Comparison of ENCODE assay signal across 11 mouse cellular contexts in genomic region chr7:100514573-100514972, GRCm38 (mm10). TPM values are rescaled to one million over a fixed set of nuclear protein-coding genes. Genes with fewer than 3 reads are reported as not detected.
DNase-seq lines count a peak whose midpoint lies in the region; ATAC-seq and TF ChIP-seq lines count a peak whose summit lies in the region.
"Had no signal": no experiment of that assay in that cellular context is flagged by ENCODE, and none has a peak within 500 bp of the region (broad histone marks: within the 10 kb centered on the region; RNA-seq: fewer than 3 reads in every experiment).

Gene Dnajb13, minus strand, starts transcription at chr7:100514960.

- no peak for TF ChIP-seq CTCF in lung, postnatal 0 days (IDR thresholded peaks at IDR 0.05)

- no peak within 1 kb of the TSS for H3K27ac ChIP-seq in forebrain, embryonic 11.5 days (ENCODE audit: low read depth, low read length)
- H3K27ac ChIP-seq in forebrain, embryonic 10.5 days: no peak within 1 kb of the TSS
- no peak within 1 kb of the TSS for H3K27ac ChIP-seq in lung, postnatal 0 days (ENCODE audit: low read length)
- no peak within 1 kb of the TSS for H3K27ac ChIP-seq in stomach, embryonic 16.5 days (ENCODE audit: low read length)

- no peaks in the 10 kb centered on the region for H3K36me3 ChIP-seq in forebrain, embryonic 11.5 days (ENCODE audit: control insufficient read depth, insufficient read depth, low read length)
- H3K36me3 ChIP-seq in forebrain, embryonic 10.5 days (replicated peaks): no peaks in the 10 kb centered on the region
- no peaks in the 10 kb centered on the region for H3K36me3 ChIP-seq in lung, postnatal 0 days (ENCODE audit: insufficient read depth, low read length)
- H3K36me3 ChIP-seq in stomach, embryonic 16.5 days (ENCODE audit: control insufficient read depth, insufficient read depth, low read length): no peaks in the 10 kb centered on the region

- WGBS in forebrain, embryonic 11.5 days: 51% methylated on average over 11 of the region's 11 CpGs
- 49% methylated on average over 11 of the region's 11 CpGs for WGBS in forebrain, embryonic 10.5 days
- WGBS in lung, postnatal 0 days: 47% methylated on average over 11 of the region's 11 CpGs
- WGBS in stomach, embryonic 16.5 days: 46% methylated on average over 11 of the region's 11 CpGs

- H3K4me1 ChIP-seq in forebrain, embryonic 11.5 days (replicated peaks; ENCODE audit: control insufficient read depth, insufficient read depth, low read length): no peaks in the 10 kb centered on the region
- 0 out of 2 replicates have a peak, but pooled peaks cover 5% of the 10 kb centered on the region for H3K4me1 ChIP-seq in forebrain, embryonic 10.5 days
- H3K4me1 ChIP-seq in lung, postnatal 0 days (ENCODE audit: insufficient read depth, low read depth, low read length): no peaks in the 10 kb centered on the region
- no peaks in the 10 kb centered on the region for H3K4me1 ChIP-seq in stomach, embryonic 16.5 days (ENCODE audit: control insufficient read depth, insufficient read depth, low read length)

- H3K27me3 ChIP-seq in forebrain, embryonic 11.5 days (ENCODE audit: control insufficient read depth, insufficient read depth, low read length): 0 out of 2 replicates have a peak, but pooled peaks cover 2% of the 10 kb centered on the region
- H3K27me3 ChIP-seq in forebrain, embryonic 10.5 days (ENCODE audit: poor library complexity, severe bottlenecking): no peaks in the 10 kb centered on the region
- no peaks in the 10 kb centered on the region for H3K27me3 ChIP-seq in lung, postnatal 0 days (replicated peaks; ENCODE audit: insufficient read depth, low read length)
- no peaks in the 10 kb centered on the region for H3K27me3 ChIP-seq in stomach, embryonic 16.5 days (ENCODE audit: control insufficient read depth, insufficient read depth, low read length)

- no peak within 1 kb of the TSS for H3K4me3 ChIP-seq in forebrain, embryonic 11.5 days (ENCODE audit: low read depth, low read length)
- no peak within 1 kb of the TSS for H3K4me3 ChIP-seq in forebrain, embryonic 10.5 days
- H3K4me3 ChIP-seq in lung, postnatal 0 days (ENCODE audit: low read depth, low read length): no peak within 1 kb of the TSS
- no peak within 1 kb of the TSS for H3K4me3 ChIP-seq in stomach, embryonic 16.5 days (replicated peaks; ENCODE audit: low read length)
- H3K4me3 ChIP-seq: myocyte had no signal

- 0 out of 2 replicates have a peak within 1 kb of the TSS, but pooled peaks have one; percentile 8 for H3K4me2 ChIP-seq in forebrain, embryonic 11.5 days (ENCODE audit: low read depth, low read length, severe bottlenecking)
- no peak within 1 kb of the TSS for H3K4me2 ChIP-seq in lung, postnatal 0 days (replicated peaks; ENCODE audit: low read depth, low read length)
- H3K4me2 ChIP-seq in stomach, embryonic 16.5 days (ENCODE audit: low read depth, low read length): peak within 1 kb of the TSS; percentile 8; the same call in 1 of the 2 replicates

- ATAC-seq in forebrain, embryonic 11.5 days (replicated peaks; ENCODE audit: low FRiP score): no peak
- ATAC-seq in lung, postnatal 0 days: 0 out of 2 replicates have a peak, but pooled peaks have one; percentile 26
- no peak for ATAC-seq in inflammation-experienced regulatory T-cells, adult 6 months
- no peak for ATAC-seq in stomach, embryonic 16.5 days (ENCODE audit: insufficient read depth, low FRiP score)
- ATAC-seq: liver, postnatal 0 days had no signal

- H3K9ac ChIP-seq in forebrain, embryonic 11.5 days (ENCODE audit: low read length): no peak within 1 kb of the TSS
- no peak within 1 kb of the TSS for H3K9ac ChIP-seq in lung, postnatal 0 days (replicated peaks; ENCODE audit: low read depth)
- no peak within 1 kb of the TSS for H3K9ac ChIP-seq in stomach, embryonic 16.5 days (ENCODE audit: low read length)
- H3K9ac ChIP-seq: liver, postnatal 0 days had no signal

- no peak for TF ChIP-seq EP300 in lung, postnatal 0 days (IDR thresholded peaks at IDR 0.05)

- DNase-seq in forebrain, embryonic 11.5 days (ENCODE audit: low spot score): no peak
- DNase-seq in forebrain, embryonic 10.5 days (ENCODE audit: extremely low spot score, low spot score): no peak
- no peak for DNase-seq in lung, postnatal 0 days (ENCODE audit: low spot score)
- no peak for DNase-seq in lung, postnatal 4 days
- no peak for DNase-seq in adrenal gland, postnatal 36 days
- no peak for DNase-seq in spleen, postnatal 10 days (ENCODE audit: low spot score in 2 of 2)
- DNase-seq: heart, adult 18-20 months; liver, postnatal 0 days had no signal

- no peaks in the 10 kb centered on the region for H3K9me3 ChIP-seq in forebrain, embryonic 11.5 days (ENCODE audit: control insufficient read depth, low read length)
- no peaks in the 10 kb centered on the region for H3K9me3 ChIP-seq in forebrain, embryonic 10.5 days
- H3K9me3 ChIP-seq in lung, postnatal 0 days (ENCODE audit: low read length): no peaks in the 10 kb centered on the region
- H3K9me3 ChIP-seq in stomach, embryonic 16.5 days (replicated peaks; ENCODE audit: control insufficient read depth, low read length): no peaks in the 10 kb centered on the region

RNA-seq across cellular contexts. Expression of gene Dnajb13, which starts in this region (rescaled TPM):
- polyA plus RNA-seq in forebrain, embryonic 11.5 days (2014; fragmentation: Nextera tagmentation; extraction: Ambion mirVana): 0.49 and 0.84 TPM in 2 replicates
- 0.26 and 0.30 TPM in 2 replicates for polyA plus RNA-seq in forebrain, embryonic 10.5 days (2016; fragmentation: Nextera tagmentation; extraction: Ambion mirVana)
- polyA plus RNA-seq in lung, postnatal 0 days (2015; fragmentation: Nextera tagmentation; extraction: Ambion mirVana): 13.7 and 13.8 TPM in 2 replicates
- 10 to 100 TPM; 15.7 to 23.7 (median 18.8) TPM for polyA plus RNA-seq in inflammation-experienced regulatory T-cells, adult 6 months (2017; shearing (Covaris generic))
- 0.99 and 1.0 TPM in 2 replicates for polyA plus RNA-seq in stomach, embryonic 16.5 days (2015; fragmentation: Nextera tagmentation; extraction: Ambion mirVana)
- total RNA-seq in adrenal gland, postnatal 36 days (2021): under 1 TPM in 1 of 2 experiments, not detected in 1; 0.33 TPM
